Mouse (Mus musculus): ENCODE measurements around the gene Ubash3a. TPM values are rescaled to one million over a fixed set of nuclear protein-coding genes. Genes with fewer than 3 reads are reported as not detected.

Gene Ubash3a
- polyA plus RNA-seq, 1 experiment from 2014 or later: 0.50 TPM

GRCm38 (mm10) chr17:31290311-31290710, 82.6 kb downstream of the Ubash3a start:
- no peak overlapping the region for H3K4me2 ChIP-seq (replicated peaks)
- peaks cover 1% of the 10 kb centered on the region; the same call in 1 of the 2 replicates for H3K4me1 ChIP-seq
- H3K27ac ChIP-seq: no peak overlapping the region
- no peaks in the 10 kb centered on the region for H3K36me3 ChIP-seq
- no peak overlapping the region for H3K4me3 ChIP-seq
- H3K9ac ChIP-seq: no peak overlapping the region
- no peaks in the 10 kb centered on the region for H3K9me3 ChIP-seq
- no peak for ATAC-seq (ENCODE audit: low FRiP score, low read depth)
- H3K27me3 ChIP-seq: peaks cover 15% of the 10 kb centered on the region

DNA sequence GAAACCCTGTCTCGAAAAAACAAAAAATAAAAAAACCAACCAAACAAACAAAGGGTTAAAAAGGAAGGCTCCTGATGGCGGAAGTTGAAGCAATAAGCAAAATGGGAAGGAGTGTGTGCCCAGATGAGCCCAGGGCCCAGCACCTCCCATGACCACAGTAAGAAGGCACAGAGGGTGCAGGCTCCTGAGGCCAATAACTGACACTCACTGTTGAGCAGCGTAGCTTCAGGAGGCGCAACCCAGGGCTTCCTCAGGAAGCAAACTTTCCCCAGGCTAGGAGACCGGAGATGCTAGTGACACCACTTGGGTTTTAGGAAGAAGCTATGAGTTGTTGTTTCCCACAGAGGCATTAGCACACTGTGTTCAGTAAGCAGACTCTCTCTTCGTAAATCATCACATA, 83.2 kb downstream of the Ubash3a start:
- Histone ChIP-seq H3K27ac (no peak overlapping the region), H3K9me3 (no peaks in the 10 kb centered on the region), H3K9ac (no peak overlapping the region), H3K4me3 (no peak overlapping the region), H3K4me2 (replicated peaks) (no peak overlapping the region), H3K27me3 (peaks cover 21% of the 10 kb centered on the region), H3K36me3 (no peaks in the 10 kb centered on the region), H3K4me1 (peaks cover 7% of the 10 kb centered on the region)
- ATAC-seq (ENCODE audit: low FRiP score, low read depth): no peak
- 57% methylated on average over 6 of the region's 6 CpGs for WGBS

DNA sequence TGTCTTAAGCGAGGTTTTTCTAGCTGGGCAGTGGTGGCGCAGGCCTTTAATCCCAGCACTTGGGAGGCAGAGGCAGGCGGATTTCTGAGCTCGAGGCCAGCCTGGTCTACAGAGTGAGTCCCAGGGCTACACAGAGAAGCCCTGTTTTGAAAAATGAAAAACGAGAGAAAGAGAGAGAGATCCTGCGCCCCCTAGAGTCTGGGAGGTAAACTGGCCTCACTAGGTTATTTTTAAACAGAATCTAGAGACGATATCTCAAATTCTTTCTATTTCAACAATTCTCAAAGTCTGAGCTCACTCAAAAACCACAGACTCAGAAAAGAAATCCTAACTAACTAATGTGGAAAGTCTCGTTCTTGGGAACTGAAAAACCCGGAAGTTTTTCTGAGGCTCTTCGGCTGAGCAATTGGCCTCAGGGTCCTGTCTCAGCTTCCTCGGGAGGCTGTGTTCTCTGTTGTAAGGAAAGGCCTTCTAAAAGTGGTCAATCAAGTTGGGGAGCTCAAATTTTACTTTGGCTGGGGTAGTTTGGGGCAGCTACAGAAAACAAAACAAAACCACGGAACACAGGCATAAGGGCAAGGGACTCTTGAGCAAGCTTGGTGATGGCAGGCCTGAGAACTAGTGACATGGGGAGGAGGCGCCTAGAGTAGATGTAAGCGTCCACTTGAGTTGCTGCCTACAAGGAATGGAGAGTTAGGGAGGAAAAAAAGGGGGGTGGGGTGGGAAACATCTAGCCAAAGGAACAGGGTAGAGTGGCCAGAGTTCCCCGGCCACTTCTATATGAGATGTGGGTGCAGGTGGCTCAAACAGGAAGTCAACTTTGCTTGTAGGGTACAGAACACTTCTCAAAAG, 86.9 kb downstream of the Ubash3a start:
- H3K4me2 ChIP-seq (replicated peaks): peak overlapping the region; percentile 99; the same call in 1 of the 2 replicates
- H3K4me1 ChIP-seq: peaks cover 28% of the 10 kb centered on the region
- 81% methylated on average over 15 of the region's 15 CpGs for WGBS
- no peaks in the 10 kb centered on the region for H3K36me3 ChIP-seq
- H3K9me3 ChIP-seq: no peaks in the 10 kb centered on the region
- no peak overlapping the region for H3K9ac ChIP-seq
- H3K4me3 ChIP-seq: no peak overlapping the region
- no peak overlapping the region for H3K27ac ChIP-seq
- ATAC-seq (ENCODE audit: low FRiP score, low read depth): no peak
- H3K27me3 ChIP-seq: peaks cover 43% of the 10 kb centered on the region

- Histone ChIP-seq H3K9ac (peak overlapping the region; percentile 68; the same call in 1 of the 2 replicates), H3K4me2 (replicated peaks) (peak overlapping the region; percentile 99), H3K36me3 (no peaks in the 10 kb centered on the region), H3K27ac (no peak overlapping the region), H3K4me1 (peaks cover 28% of the 10 kb centered on the region), H3K4me3 (peak overlapping the region; percentile 60), H3K9me3 (no peaks in the 10 kb centered on the region), H3K27me3 (peaks cover 47% of the 10 kb centered on the region)
- ATAC-seq (ENCODE audit: low FRiP score, low read depth): no peak
- 21% methylated on average over 25 of the region's 25 CpGs for WGBS
Measured at GRCm38 (mm10) chr17:31295215-31295891, 87.7 kb downstream of the Ubash3a start.

- ATAC-seq (ENCODE audit: low FRiP score, low read depth): no peak
- no peak overlapping the region for H3K27ac ChIP-seq
- H3K4me1 ChIP-seq: peaks cover 28% of the 10 kb centered on the region
- H3K4me3 ChIP-seq: peak overlapping the region; percentile 60
- H3K36me3 ChIP-seq: no peaks in the 10 kb centered on the region
- peaks cover 47% of the 10 kb centered on the region for H3K27me3 ChIP-seq
- H3K9me3 ChIP-seq: no peaks in the 10 kb centered on the region
- 1% methylated on average over 67 of the region's 68 CpGs for WGBS
- peak overlapping the region; percentile 68 for H3K9ac ChIP-seq
- H3K4me2 ChIP-seq (replicated peaks): peak overlapping the region; percentile 99
Measured at GRCm38 (mm10) chr17:31295892-31296781, 88.5 kb downstream of the Ubash3a start.

Other genes with a start within 250 kb of the Ubash3a start
- gene Abcg1, start 150.2 kb upstream of the Ubash3a start, polyA plus RNA-seq (2015; fragmentation: Nextera tagmentation; extraction: Ambion mirVana): 9.0 and 9.2 TPM in 2 replicates
- 0.59 TPM in 1 of 2 replicates, not detected in the other for gene Tff3, start 78.2 kb upstream of the Ubash3a start, polyA plus RNA-seq (2015; fragmentation: Nextera tagmentation; extraction: Ambion mirVana)
- not detected in 2 replicates for gene Tff2, start 63.6 kb upstream of the Ubash3a start, polyA plus RNA-seq (2015; fragmentation: Nextera tagmentation; extraction: Ambion mirVana)
- not detected in 2 replicates for gene Tff1, start 42.6 kb upstream of the Ubash3a start, polyA plus RNA-seq (2015; fragmentation: Nextera tagmentation; extraction: Ambion mirVana)
- not detected in 2 replicates for gene Tmprss3, start 8.9 kb upstream of the Ubash3a start, polyA plus RNA-seq (2015; fragmentation: Nextera tagmentation; extraction: Ambion mirVana)
- 0.48 and 0.59 TPM in 2 replicates for gene Rsph1, start 69.5 kb downstream of the Ubash3a start, polyA plus RNA-seq (2015; fragmentation: Nextera tagmentation; extraction: Ambion mirVana)
- gene Slc37a1, start 78.9 kb downstream of the Ubash3a start, polyA plus RNA-seq (2015; fragmentation: Nextera tagmentation; extraction: Ambion mirVana): 1.3 and 1.8 TPM in 2 replicates
- gene Pde9a, start 178.3 kb downstream of the Ubash3a start, polyA plus RNA-seq (2015; fragmentation: Nextera tagmentation; extraction: Ambion mirVana): 32.2 and 32.5 TPM in 2 replicates